Mouse (Mus musculus): ENCODE results near the gene Gipr. TPM values are rescaled to one million over a fixed set of nuclear protein-coding genes. Genes with fewer than 3 reads are reported as not detected.
A peak's percentile ranks its signal among the peaks of the same experiment; 100 is the strongest.
"Not testable (repeated sequence)": the region's sequence is repeated elsewhere in the genome, so short reads cannot be mapped to it uniquely, and the experiment has no call there.

Gipr gene
- total RNA-seq, 1 experiment = 1.5 TPM

GRCm38 (mm10) chr7:19158601-19159000 lies 7.3 kb downstream of the Gipr start:
- Histone ChIP-seq H3K36me3 (ENCODE audit: control insufficient read depth, insufficient read depth, low read length, poor library complexity, severe bottlenecking) (peaks cover 7% of the 10 kb centered on the region), H3K9me3 (ENCODE audit: control insufficient read depth, insufficient read depth, low read depth, low read length) (no peaks in the 10 kb centered on the region), H3K9ac (ENCODE audit: insufficient read depth, low read depth, low read length, poor library complexity, severe bottlenecking) (no peak overlapping the region), H3K27ac (ENCODE audit: insufficient read depth, low read depth, low read length, poor library complexity, severe bottlenecking) (no peak overlapping the region), H3K4me1 (ENCODE audit: control insufficient read depth in 2 of 2, insufficient read depth in 2 of 2, low read length in 2 of 2, poor library complexity in 1 of 2) (peaks cover 0 to 16% of the 10 kb centered on the region in 2 experiments; a peak in 3 of 4 replicates), H3K4me3 (ENCODE audit: insufficient read depth in 1 of 2, low read depth in 1 of 2, low read length in 2 of 2, poor library complexity in 1 of 2, severe bottlenecking in 1 of 2) (no peak overlapping the region)
- no peak for TF ChIP-seq HCFC1 (IDR thresholded peaks at IDR 0.05; ENCODE audit: borderline replicate concordance, insufficient read depth, low read length)
- TF ChIP-seq ZC3H11A (IDR thresholded peaks at IDR 0.05; ENCODE audit: borderline replicate concordance, low read depth, low read length) = no peak
- no peak for TF ChIP-seq CHD2 (IDR thresholded peaks at IDR 0.05; ENCODE audit: low read depth, low read length)
- TF ChIP-seq MAFK (IDR thresholded peaks at IDR 0.05; ENCODE audit: insufficient read depth, low read depth, low read length) = no peak
- no peak for TF ChIP-seq ZNF384 (IDR thresholded peaks at IDR 0.05; ENCODE audit: low read depth, low read length)
- in situ Hi-C loops (cut with MboI; ENCODE audit: low sequenced_read_pairs in 2 of 2, unreplicated experiment in 2 of 2) = no loop called here
- DNase-seq (ENCODE audit: low read depth, low spot score) = no peak

- TF ChIP-seq MAFK (IDR thresholded peaks at IDR 0.05; ENCODE audit: insufficient read depth, low read depth, low read length) (no peak), CHD2 (IDR thresholded peaks at IDR 0.05; ENCODE audit: low read depth, low read length) (no peak), HCFC1 (IDR thresholded peaks at IDR 0.05; ENCODE audit: borderline replicate concordance, insufficient read depth, low read length) (no peak), ZC3H11A (IDR thresholded peaks at IDR 0.05; ENCODE audit: borderline replicate concordance, low read depth, low read length) (0 out of 2 replicates have a peak, but pooled peaks have one; percentile 34)
- DNase-seq (ENCODE audit: low read depth, low spot score) = peak; percentile 78
- in situ Hi-C loops (cut with MboI; ENCODE audit: low sequenced_read_pairs in 2 of 2, unreplicated experiment in 2 of 2) = no loop called here
- peak overlapping the region in 1 of 2 experiments; percentile 34; a peak in 1 of 4 replicates for H3K4me3 ChIP-seq (ENCODE audit: insufficient read depth in 1 of 2, low read depth in 1 of 2, low read length in 2 of 2, poor library complexity in 1 of 2, severe bottlenecking in 1 of 2)
- H3K9ac ChIP-seq (ENCODE audit: insufficient read depth, low read depth, low read length, poor library complexity, severe bottlenecking) = no peak overlapping the region
- H3K27ac ChIP-seq (ENCODE audit: insufficient read depth, low read depth, low read length, poor library complexity, severe bottlenecking) = no peak overlapping the region
- H3K4me1 ChIP-seq (ENCODE audit: control insufficient read depth in 2 of 2, insufficient read depth in 2 of 2, low read length in 2 of 2, poor library complexity in 1 of 2) = peaks cover 0 to 15% of the 10 kb centered on the region in 2 experiments; a peak in 2 of 4 replicates
- H3K9me3 ChIP-seq (ENCODE audit: control insufficient read depth, insufficient read depth, low read depth, low read length) = no peaks in the 10 kb centered on the region
- peaks cover 17% of the 10 kb centered on the region for H3K36me3 ChIP-seq (ENCODE audit: control insufficient read depth, insufficient read depth, low read length, poor library complexity, severe bottlenecking)
Measured at GRCm38 (mm10) chr7:19157160-19157800, 8.6 kb downstream of the Gipr start.

- Histone ChIP-seq H3K36me3 (ENCODE audit: control insufficient read depth, insufficient read depth, low read length, poor library complexity, severe bottlenecking) (peaks cover 28% of the 10 kb centered on the region), H3K27ac (ENCODE audit: insufficient read depth, low read depth, low read length, poor library complexity, severe bottlenecking) (no peak overlapping the region), H3K9me3 (ENCODE audit: control insufficient read depth, insufficient read depth, low read depth, low read length) (no peaks in the 10 kb centered on the region), H3K4me3 (ENCODE audit: insufficient read depth in 1 of 2, low read depth in 1 of 2, low read length in 2 of 2, poor library complexity in 1 of 2, severe bottlenecking in 1 of 2) (no peak overlapping the region), H3K9ac (ENCODE audit: insufficient read depth, low read depth, low read length, poor library complexity, severe bottlenecking) (no peak overlapping the region), H3K4me1 (ENCODE audit: control insufficient read depth in 2 of 2, insufficient read depth in 2 of 2, low read length in 2 of 2, poor library complexity in 1 of 2) (peaks cover 0 to 15% of the 10 kb centered on the region in 2 experiments; a peak in 2 of 4 replicates)
- DNase-seq (ENCODE audit: low read depth, low spot score) = no peak
- TF ChIP-seq CHD2 (IDR thresholded peaks at IDR 0.05; ENCODE audit: low read depth, low read length) (no peak), ZNF384 (IDR thresholded peaks at IDR 0.05; ENCODE audit: low read depth, low read length) (no peak), MAFK (IDR thresholded peaks at IDR 0.05; ENCODE audit: insufficient read depth, low read depth, low read length) (no peak), HCFC1 (IDR thresholded peaks at IDR 0.05; ENCODE audit: borderline replicate concordance, insufficient read depth, low read length) (no peak), ZC3H11A (IDR thresholded peaks at IDR 0.05; ENCODE audit: borderline replicate concordance, low read depth, low read length) (no peak)
- in situ Hi-C loops (cut with MboI; ENCODE audit: low sequenced_read_pairs in 2 of 2, unreplicated experiment in 2 of 2) = no loop called here
Measured at GRCm38 (mm10) chr7:19155825-19156475, 10.0 kb downstream of the Gipr start.

- Histone ChIP-seq H3K4me1 (ENCODE audit: control insufficient read depth in 2 of 2, insufficient read depth in 2 of 2, low read length in 2 of 2, poor library complexity in 1 of 2) (peaks cover 5 to 18% of the 10 kb centered on the region in 2 experiments; a peak in 2 of 4 replicates), H3K9me3 (ENCODE audit: control insufficient read depth, insufficient read depth, low read depth, low read length) (no peaks in the 10 kb centered on the region), H3K9ac (ENCODE audit: insufficient read depth, low read depth, low read length, poor library complexity, severe bottlenecking) (no peak overlapping the region), H3K4me3 (ENCODE audit: insufficient read depth in 1 of 2, low read depth in 1 of 2, low read length in 2 of 2, poor library complexity in 1 of 2, severe bottlenecking in 1 of 2) (no peak overlapping the region), H3K27ac (ENCODE audit: insufficient read depth, low read depth, low read length, poor library complexity, severe bottlenecking) (no peak overlapping the region), H3K36me3 (ENCODE audit: control insufficient read depth, insufficient read depth, low read length, poor library complexity, severe bottlenecking) (peaks cover 31% of the 10 kb centered on the region)
- TF ChIP-seq MAFK (IDR thresholded peaks at IDR 0.05; ENCODE audit: insufficient read depth, low read depth, low read length) = no peak
- TF ChIP-seq ZC3H11A (IDR thresholded peaks at IDR 0.05; ENCODE audit: borderline replicate concordance, low read depth, low read length) = no peak
- no peak for TF ChIP-seq HCFC1 (IDR thresholded peaks at IDR 0.05; ENCODE audit: borderline replicate concordance, insufficient read depth, low read length)
- no peak for TF ChIP-seq ZNF384 (IDR thresholded peaks at IDR 0.05; ENCODE audit: low read depth, low read length)
- no peak for TF ChIP-seq CHD2 (IDR thresholded peaks at IDR 0.05; ENCODE audit: low read depth, low read length)
- DNase-seq (ENCODE audit: low read depth, low spot score) = no peak
- in situ Hi-C loops (cut with MboI; ENCODE audit: low sequenced_read_pairs in 2 of 2, unreplicated experiment in 2 of 2) = no loop called here
Measured at GRCm38 (mm10) chr7:19154796-19155195, 11.1 kb downstream of the Gipr start.

GRCm38 (mm10) chr7:19151121-19151520 lies 14.8 kb downstream of the Gipr start:
- H3K9ac ChIP-seq (ENCODE audit: insufficient read depth, low read depth, low read length, poor library complexity, severe bottlenecking); H3K4me3 ChIP-seq (ENCODE audit: insufficient read depth in 1 of 2, low read depth in 1 of 2, low read length in 2 of 2, poor library complexity in 1 of 2, severe bottlenecking in 1 of 2); H3K27ac ChIP-seq (ENCODE audit: insufficient read depth, low read depth, low read length, poor library complexity, severe bottlenecking); H3K9me3 ChIP-seq (ENCODE audit: control insufficient read depth, insufficient read depth, low read depth, low read length); H3K4me1 ChIP-seq (ENCODE audit: control insufficient read depth in 2 of 2, insufficient read depth in 2 of 2, low read length in 2 of 2, poor library complexity in 1 of 2); in situ Hi-C loops (cut with MboI; ENCODE audit: low sequenced_read_pairs in 2 of 2, unreplicated experiment in 2 of 2); DNase-seq (ENCODE audit: low read depth, low spot score): not testable (repeated sequence)
- H3K36me3 ChIP-seq (ENCODE audit: control insufficient read depth, insufficient read depth, low read length, poor library complexity, severe bottlenecking) = peaks cover 28% of the 10 kb centered on the region

All from ES-E14 (cell line).